ENCODE assay signal across 27 mouse cellular contexts in genomic region chr1:69599074-69599772, GRCm38 (mm10).
"Had no signal": no experiment of that assay in that cellular context is flagged by ENCODE, and none has a peak within 500 bp of the region (broad histone marks: within the 10 kb centered on the region; RNA-seq: fewer than 3 reads in every experiment).

No protein-coding gene starts in this region.

- H3K36me3 ChIP-seq: heart, embryonic 10.5 days; heart, embryonic 13.5 days; heart, embryonic 15.5 days; hindbrain, embryonic 13.5 days; hindbrain, embryonic 15.5 days; limb, embryonic 10.5 days; limb, embryonic 12.5 days; liver, embryonic 13.5 days; liver, embryonic 15.5 days had no signal

- H3K9me3 ChIP-seq: heart, embryonic 10.5 days; heart, embryonic 13.5 days; heart, embryonic 15.5 days; hindbrain, embryonic 13.5 days; hindbrain, embryonic 15.5 days; limb, embryonic 10.5 days; limb, embryonic 12.5 days; liver, embryonic 13.5 days; liver, embryonic 15.5 days had no signal

- H3K4me3 ChIP-seq: gastrocnemius, adult 2 months; heart, embryonic 10.5 days; heart, embryonic 13.5 days; heart, embryonic 15.5 days; hindbrain, embryonic 13.5 days; hindbrain, embryonic 15.5 days; layer of hippocampus, adult 2 months; left cerebral cortex, adult 2 months; limb, embryonic 10.5 days; limb, embryonic 12.5 days; liver, embryonic 13.5 days; liver, embryonic 15.5 days had no signal

- H3K4me2 ChIP-seq: heart, embryonic 13.5 days; heart, embryonic 15.5 days; hindbrain, embryonic 13.5 days; hindbrain, embryonic 15.5 days; limb, embryonic 12.5 days; liver, embryonic 11.5 days; liver, embryonic 13.5 days; liver, embryonic 15.5 days had no signal

- H3K27ac ChIP-seq: gastrocnemius, adult 2 months; heart, embryonic 10.5 days; heart, embryonic 13.5 days; heart, embryonic 15.5 days; hindbrain, embryonic 13.5 days; hindbrain, embryonic 15.5 days; hindbrain, postnatal 0 days; layer of hippocampus, adult 2 months; left cerebral cortex, adult 2 months; limb, embryonic 10.5 days; limb, embryonic 12.5 days; liver, embryonic 13.5 days; liver, embryonic 15.5 days had no signal

- DNase-seq: gastrocnemius, adult 2 months; gastrocnemius, postnatal 10 days; gastrocnemius, postnatal 25 days; heart, adult 18-20 months; heart, postnatal 14 days; heart, postnatal 36 days; kidney, adult 11 months; kidney, adult 2 months; kidney, adult 9 months; kidney, postnatal 10 days; kidney, postnatal 25 days; kidney, postnatal 4 days; liver; liver, embryonic 13.5 days had no signal

- ATAC-seq: hindbrain, postnatal 0 days; intestine, embryonic 16.5 days had no signal

- H3K9ac ChIP-seq: heart, embryonic 13.5 days; heart, embryonic 15.5 days; hindbrain, embryonic 13.5 days; hindbrain, embryonic 15.5 days; limb, embryonic 12.5 days; liver, embryonic 13.5 days; liver, embryonic 15.5 days had no signal

- H3K27me3 ChIP-seq: heart, embryonic 13.5 days; heart, embryonic 15.5 days; hindbrain, embryonic 13.5 days; hindbrain, embryonic 15.5 days; liver, embryonic 13.5 days; liver, embryonic 15.5 days had no signal

- H3K4me1 ChIP-seq: limb, embryonic 10.5 days; liver, embryonic 13.5 days; liver, embryonic 15.5 days had no signal
